Mouse (Mus musculus) layer of hippocampus, adult 2 months (tissue): ENCODE data around the gene Gan. TPM values are rescaled to one million over a fixed set of nuclear protein-coding genes. Genes with fewer than 3 reads are reported as not detected.

ENCODE experiments used
- DNase-seq, 2 experiments: peaks; one replicate each; pipeline ENCODE4 v3.0.0; 2022; ENCODE audit warnings: low spot score in 2 of 2
- H3K27ac ChIP-seq: fragments of 200-600 bp; 2 replicates; pipeline ENCODE4 v1.8.1; 2022
- H3K4me3 ChIP-seq: fragments of 200-600 bp; 2 replicates; pipeline ENCODE4 v1.8.1; 2022; ENCODE audit warnings: mild to moderate bottlenecking
- CTCF ChIP-seq: fragments of 200-600 bp; conservative IDR thresholded peaks from 2 replicates; pipeline ENCODE4 v1.8.1; 2022; ENCODE audit warnings: antibody characterized with exemption, mild to moderate bottlenecking, moderate library complexity
- long read RNA-seq, 2 experiments: library from polyadenylated mRNA; stranded (forward); transcript quantifications; one replicate each; pipeline ENCODE4 v2.0.0; 2021; ENCODE audit warnings: borderline mapping rate in 2 of 2
- total RNA-seq, 2 experiments: library from RNA; stranded (reverse); gene quantifications; 2 replicates each; pipeline ENCODE4 v1.2.3; 2021

The Gan gene
- 10 to 100 TPM; 16.6 to 17.6 TPM for total RNA-seq
- long read RNA-seq, experiment 1, partial matches to known transcripts = 0 of 6 reads
- long read RNA-seq, experiment 1, other reads (novel, unspliced or antisense) = 6 of 6 reads
- long read RNA-seq, experiment 2, partial matches to known transcripts = 1 of 6 reads
- long read RNA-seq, experiment 2, other reads (novel, unspliced or antisense) = 4 of 6 reads

DNA sequence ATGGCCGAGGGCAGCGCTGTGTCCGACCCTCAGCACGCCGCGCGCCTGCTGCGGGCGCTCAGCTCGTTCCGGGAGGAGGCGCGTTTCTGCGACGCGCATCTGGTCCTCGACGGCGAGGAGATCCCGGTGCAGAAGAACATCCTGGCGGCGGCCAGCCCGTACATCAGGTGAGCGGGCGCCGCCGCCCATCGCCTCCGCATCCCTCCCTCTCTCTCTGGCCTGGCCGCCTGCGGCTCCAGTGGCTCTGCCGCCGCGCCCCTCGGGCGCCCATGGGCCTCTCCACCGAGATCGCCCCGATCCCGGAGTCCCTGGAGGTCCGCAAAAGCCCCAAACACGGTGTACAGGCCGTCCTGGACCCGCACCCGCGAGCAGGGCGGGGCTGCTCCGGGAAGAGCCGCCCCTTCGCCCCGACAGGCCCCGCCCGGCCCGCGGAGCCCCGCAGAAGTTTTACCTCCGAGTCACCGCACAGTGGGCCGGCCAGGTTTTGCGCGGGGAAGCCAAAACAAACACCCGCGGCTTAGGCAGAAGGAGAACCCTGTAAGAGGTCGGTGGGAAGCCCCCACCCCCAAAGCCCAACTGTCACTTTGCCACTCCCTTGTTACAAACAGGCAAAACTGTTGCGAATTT lies at the start of gene Gan:
Gene Gan (plus strand): TSS at position 1 of the 627 bp plus-strand sequence.
- peak within 1 kb of the TSS; percentile 90 for H3K27ac ChIP-seq
- DNase-seq = peak in 1 of 2 experiments; percentile 23
- H3K4me3 ChIP-seq = peak within 1 kb of the TSS; percentile 77
- no peak; the same call in 1 of the 2 replicates for TF ChIP-seq CTCF

DNA sequence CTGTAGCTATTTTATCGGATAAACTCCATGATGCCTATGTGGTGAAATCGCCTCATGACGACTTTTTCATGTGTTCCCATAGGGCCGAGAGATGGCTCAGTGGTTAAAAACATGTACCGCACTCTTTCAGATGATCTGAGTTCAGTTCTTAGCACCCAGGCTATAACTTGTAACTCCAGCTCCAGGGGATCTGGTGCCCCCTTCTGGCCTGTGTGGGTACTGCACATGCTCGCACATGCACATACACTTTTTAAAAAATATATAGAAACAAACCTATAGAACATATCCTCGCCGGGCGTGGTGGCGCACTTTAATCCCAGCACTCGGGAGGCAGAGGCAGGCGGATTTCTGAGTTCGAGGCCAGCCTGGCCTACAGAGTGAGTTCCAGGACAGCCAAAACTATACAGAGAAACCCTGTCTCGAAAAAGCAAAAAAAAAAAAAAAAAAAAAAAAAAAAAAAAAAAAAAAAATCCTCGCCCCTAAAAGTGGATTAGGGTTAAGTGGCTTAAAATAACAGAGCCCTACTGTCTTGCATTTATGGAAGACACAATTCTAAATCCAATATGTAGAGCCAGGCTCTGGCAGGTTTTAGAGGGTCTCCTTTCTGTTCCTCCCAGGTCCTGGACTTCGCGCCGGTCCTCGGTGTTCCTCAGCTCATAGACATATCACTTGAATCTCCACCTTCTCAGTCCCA lies 48.8 kb upstream of the Gan start:
- peak; percentile 59 for TF ChIP-seq CTCF

DNA sequence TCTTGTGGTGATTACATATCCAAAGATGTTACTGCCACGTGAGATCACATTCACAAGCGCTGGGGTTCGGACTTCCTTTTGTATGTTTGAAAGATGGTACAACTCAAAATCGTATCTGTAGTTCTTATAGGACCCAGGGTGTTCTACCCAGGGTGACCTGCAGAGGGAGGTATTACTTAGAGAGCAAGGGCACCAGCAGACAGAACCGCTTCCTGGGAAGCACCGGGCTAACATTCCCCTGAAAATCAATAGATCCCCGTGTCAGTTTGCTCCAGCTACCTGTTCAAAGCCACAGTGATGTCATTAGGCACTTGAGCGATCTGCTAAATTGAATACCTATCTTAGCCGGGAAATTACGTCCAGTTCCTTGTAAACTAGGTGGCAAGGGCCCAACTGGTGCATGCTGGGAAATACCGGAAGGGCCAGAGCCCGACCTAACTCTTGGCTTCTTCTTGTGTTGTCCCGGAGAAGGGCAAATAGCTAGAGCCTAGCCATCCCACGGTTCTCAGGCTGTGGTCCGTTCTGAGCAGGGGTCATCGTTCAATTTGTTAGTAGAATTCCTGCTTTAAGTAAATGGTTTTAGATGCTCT lies 48.0 kb upstream of the Gan start:
- Histone ChIP-seq H3K27ac (no peak overlapping the region), H3K4me3 (no peak overlapping the region)
- peak; percentile 16 to 55 for DNase-seq
- TF ChIP-seq CTCF = peak; percentile 84

More for the DNA sequence above, 48.8 kb upstream of the Gan start:
- Histone ChIP-seq H3K27ac (no peak overlapping the region), H3K4me3 (no peak overlapping the region)
- DNase-seq = no peak

DNA sequence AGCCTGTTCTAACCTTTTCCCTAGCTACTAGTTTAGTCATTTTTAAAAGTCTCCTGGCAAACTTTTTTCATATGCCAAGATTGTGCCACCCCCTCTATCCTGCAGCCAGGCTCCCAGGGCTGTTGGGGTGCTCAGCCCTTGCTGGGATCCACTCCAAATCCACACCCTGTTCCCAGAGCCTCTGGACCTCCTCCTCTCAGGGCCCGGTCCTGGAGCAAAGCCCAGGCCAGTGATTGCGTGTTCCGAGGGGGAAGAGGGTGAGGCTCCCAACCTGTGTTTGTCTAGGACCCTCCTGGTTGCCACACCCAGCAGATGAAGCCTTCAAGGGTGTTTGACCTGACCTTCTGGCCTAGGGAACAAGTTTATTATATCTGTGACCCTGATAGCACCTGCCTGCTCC lies 46.3 kb upstream of the Gan start:
- H3K4me3 ChIP-seq = no peak overlapping the region
- DNase-seq = no peak
- no peak overlapping the region for H3K27ac ChIP-seq
- TF ChIP-seq CTCF = no peak

DNA sequence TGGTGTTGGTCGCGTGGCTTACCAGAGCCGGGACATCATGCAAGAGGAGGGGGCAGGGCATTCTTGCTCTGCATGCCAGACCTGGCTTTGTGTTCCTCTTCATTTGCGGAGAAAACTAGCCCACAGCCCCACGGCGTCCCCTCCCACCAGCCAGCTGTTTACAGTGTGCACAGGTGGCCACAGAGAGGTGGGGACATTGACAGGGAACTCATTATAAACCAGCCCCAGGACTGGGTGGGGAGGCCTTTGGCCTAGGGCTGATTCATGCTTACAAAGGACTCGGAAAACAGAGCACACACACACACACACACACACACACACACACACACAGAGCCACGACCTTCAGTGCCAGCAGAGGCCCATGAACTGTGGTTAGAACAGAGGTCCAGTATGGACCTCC lies 45.7 kb upstream of the Gan start:
- Histone ChIP-seq H3K4me3 (no peak overlapping the region), H3K27ac (no peak overlapping the region)
- DNase-seq = no peak
- TF ChIP-seq CTCF = no peak

DNA sequence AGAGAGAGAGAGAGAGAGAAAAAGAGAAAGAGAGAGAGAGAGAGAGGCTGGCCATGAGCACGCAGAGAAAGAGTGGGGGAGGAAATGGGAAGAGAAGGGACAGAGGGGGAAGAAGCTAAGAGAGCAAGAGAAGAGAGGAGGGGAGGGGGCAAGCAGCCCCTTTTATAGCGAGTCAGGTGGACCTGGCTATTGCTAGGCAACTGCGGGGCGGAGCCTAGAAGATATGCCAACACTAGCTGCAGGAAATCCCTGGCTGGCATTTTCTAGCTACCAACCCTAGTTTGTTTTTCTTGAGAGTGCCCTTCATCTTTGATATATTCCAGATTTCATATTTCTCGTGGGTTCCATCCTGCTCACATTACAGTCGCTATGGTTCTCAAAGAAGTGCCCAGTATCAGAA lies 42.8 kb upstream of the Gan start:
- no peak overlapping the region for H3K27ac ChIP-seq
- DNase-seq = no peak
- no peak overlapping the region for H3K4me3 ChIP-seq
- TF ChIP-seq CTCF = no peak

DNA sequence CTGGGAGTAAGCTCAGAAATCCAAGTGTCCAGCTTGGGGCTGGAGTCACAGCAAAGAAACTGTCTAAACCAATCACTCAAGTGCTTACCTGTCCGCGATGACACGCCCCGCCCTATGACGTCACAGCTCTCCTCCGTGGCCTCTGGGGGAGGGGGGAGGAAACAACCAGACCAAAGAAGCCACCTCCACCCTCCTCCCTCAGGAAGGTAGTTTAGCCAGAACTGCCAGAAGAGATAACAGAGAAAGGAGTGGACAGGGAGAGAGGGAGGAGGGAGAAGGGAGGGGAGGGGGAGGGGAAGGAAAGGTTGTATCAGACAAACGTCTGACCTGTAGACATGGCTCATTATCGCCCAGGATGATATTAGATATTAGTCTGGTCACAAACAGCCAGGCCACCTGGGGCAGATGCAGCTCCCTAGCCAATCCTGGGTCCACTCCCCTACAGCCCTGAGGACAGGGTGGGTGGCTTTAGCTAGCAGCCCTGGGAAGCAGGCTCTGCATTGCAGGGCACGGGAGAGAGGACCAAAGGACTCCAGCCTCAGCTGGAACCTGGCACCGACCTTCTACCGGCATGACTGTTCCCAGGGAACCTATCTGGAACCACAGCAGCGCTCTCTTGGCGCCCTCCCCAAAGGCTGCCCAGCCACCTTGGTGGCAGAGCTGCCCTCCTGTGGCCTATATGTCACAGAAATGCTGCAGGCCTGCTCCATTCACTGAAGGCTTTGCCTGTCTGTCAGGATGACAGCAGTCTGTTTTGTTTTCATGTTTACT lies 42.1 kb upstream of the Gan start:
- DNase-seq = no peak
- H3K27ac ChIP-seq = no peak overlapping the region
- TF ChIP-seq CTCF = no peak
- no peak overlapping the region for H3K4me3 ChIP-seq

DNA sequence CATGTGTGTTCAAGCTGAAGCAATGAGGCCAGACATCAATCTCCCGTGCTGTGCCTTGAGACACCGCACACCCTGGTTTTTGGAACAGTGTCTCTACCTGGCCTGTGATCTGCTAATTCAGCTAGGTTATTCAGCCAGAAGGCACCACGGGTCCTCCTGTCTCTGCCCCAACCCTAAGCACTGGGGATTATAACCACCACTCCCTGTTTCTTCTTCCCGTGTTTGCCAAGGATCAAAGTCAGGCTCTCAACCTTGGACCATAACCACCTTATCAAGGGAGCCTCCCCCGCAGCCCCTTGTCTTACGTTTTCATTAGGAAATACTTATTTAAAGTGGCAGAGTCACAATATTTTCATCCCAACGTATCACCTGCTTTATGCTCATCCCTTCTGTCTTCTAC lies 41.4 kb upstream of the Gan start:
- no peak for TF ChIP-seq CTCF
- DNase-seq = no peak
- H3K4me3 ChIP-seq = no peak overlapping the region

DNA sequence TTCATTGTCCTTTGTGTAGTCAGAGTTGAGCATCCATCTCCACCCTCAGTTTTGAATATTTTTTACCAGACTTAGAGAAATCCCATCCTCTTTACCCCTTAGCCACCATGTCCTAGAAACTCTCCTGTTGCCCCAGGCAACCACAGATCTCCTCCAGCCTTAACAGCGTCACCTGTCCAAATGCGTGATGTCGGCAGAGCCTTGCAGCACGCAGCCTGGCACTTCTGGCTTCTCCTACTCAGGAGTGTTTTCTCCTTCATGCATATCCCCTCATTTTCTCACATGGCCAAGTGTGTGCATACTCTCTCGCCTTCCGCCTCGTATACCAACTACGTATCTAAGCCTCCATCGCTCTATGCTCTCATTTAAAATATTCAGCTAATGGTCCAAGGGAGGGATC lies 39.5 kb upstream of the Gan start:
- no peak overlapping the region for H3K4me3 ChIP-seq
- no peak overlapping the region for H3K27ac ChIP-seq
- TF ChIP-seq CTCF = no peak
- no peak for DNase-seq

More for the DNA sequence above, 41.4 kb upstream of the Gan start:
- no peak overlapping the region for H3K27ac ChIP-seq

DNA sequence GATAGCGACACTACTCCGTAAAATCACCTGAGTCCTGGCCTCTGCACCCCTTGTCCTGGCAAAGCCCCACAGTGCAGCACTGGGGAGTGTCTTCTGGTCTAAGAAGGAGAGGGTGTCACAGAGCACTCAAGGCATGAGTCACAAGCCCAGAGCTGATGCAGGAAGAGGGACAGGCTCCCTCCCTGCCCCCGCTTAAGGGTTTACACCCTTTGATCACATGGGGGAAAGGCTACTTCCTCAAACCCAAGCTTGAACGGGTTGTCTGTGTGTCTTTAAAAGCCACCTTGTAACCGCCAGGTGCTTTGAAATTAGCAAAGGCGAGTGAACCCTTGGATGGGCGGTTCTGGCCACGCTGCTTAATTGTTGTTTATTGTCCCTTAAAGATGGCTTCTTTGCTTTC lies 36.7 kb upstream of the Gan start:
- DNase-seq = no peak
- no peak for TF ChIP-seq CTCF

DNA sequence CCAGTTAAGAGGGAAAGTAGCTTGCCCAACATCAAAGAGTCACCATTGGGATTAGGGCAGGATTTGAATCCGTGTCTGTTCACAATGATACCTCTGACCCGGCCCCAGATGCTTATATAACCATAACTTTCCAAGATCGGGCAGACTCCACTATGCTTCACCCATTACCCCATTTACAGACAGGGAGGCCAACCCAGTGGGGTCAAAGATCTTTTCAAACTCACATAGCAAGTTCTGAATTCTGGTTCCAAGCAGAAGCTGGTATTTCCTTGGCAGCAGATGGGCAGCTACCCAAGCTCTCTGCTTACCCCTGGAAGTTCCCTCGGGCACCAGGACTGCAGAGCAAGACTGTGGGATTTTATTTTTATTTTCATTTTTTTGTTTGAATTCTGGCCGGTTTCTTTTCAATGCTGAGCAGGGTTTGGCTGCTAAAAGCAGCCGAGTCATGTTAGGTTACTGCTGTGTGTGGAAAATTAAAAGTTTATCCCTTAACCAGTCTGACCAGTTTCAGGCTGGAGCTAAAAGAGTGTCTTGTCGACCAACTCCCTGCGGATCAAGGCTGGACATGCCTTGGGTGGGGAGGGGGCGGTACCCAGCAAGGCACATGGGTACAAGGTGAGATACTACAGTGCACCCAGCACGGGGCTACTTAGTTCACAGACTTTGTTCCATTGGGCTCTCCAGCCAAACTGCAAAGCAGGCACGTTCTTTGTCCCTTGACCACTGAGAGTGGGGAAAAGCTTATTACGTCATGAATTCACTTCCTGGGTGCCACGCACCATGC lies 33.9 kb upstream of the Gan start:
- DNase-seq = no peak
- Histone ChIP-seq H3K27ac (no peak overlapping the region), H3K4me3 (no peak overlapping the region)
- no peak for TF ChIP-seq CTCF

More for the DNA sequence above, 36.7 kb upstream of the Gan start:
- Histone ChIP-seq H3K4me3 (no peak overlapping the region), H3K27ac (no peak overlapping the region)

DNA sequence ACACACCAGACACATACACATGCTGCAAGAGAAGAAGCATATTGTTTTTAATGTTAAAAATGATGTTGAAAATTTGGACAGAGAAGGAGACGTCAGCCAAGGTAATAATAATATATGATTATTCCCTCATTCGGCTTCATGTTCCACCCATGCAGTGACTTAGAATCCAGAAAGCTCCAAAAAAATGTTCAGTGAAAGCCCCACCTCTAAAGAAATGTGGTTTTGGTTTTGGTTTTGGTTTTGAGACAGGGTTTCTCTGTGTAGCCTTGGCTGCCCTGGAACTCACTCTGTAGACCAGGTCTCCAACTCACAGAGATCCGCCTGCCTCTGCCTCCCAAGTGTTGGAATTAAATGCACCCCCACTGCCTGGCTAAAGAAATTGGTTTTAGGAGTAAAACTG lies 32.1 kb upstream of the Gan start:
- Histone ChIP-seq H3K4me3 (no peak overlapping the region), H3K27ac (no peak overlapping the region)
- no peak for DNase-seq
- no peak for TF ChIP-seq CTCF
